Mouse (Mus musculus) frontal cortex, adult (tissue): ENCODE measurements around the gene Rflna.
A peak's percentile ranks its signal among the peaks of the same experiment; 100 is the strongest.

Experiments
- ATAC-seq: cut with Nextera tagmentation; 2 replicates; pipeline ENCODE4 v1.9.2; 2017; ENCODE audit warnings: mild to moderate bottlenecking, moderate library complexity, mixed read lengths; ENCODE audit not compliant: low TSS enrichment

Rflna gene

DNA sequence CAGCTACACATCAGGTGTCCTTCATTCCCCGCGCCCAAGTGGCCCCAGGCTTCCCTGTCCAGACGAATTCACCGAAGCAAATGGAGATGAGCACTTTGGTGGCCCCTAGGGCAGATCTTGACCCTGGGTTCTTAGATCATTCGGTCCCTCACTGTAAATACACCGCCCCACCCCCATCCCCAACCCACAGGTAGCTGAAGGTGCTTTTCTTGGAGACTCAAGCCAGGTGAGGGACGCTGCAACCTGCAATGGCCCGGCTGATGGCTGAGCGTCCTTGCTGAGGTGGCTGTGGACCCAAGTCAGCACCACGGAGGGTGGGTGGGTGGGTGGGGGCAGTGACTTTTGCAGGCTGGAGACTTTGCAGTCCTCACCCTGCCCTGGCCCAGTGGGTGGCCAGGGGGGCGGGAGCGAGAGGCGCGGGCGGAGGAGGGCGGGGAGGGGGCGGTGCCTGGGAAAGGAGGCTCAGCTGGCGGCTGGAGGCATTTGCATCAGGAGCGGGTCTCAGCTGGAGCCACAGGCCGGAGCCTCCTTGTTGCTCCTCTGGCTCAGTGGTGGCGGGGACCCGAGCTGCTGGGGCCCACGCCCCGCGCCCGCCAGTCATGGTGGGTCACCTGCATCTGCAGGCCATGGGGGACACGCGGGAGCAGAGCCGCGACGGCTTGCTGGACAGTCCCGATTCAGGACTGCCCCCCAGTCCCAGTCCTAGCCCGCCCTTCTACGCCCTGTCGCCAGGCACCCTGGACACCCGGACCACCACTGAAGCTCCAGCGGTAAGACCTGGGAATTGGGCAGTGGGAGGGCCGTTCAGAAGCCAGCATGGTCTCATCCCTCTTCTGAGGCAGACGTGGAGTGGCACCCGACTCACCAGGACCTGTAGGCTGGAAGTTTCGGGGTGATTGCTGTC is at the start of gene Rflna:
Rflna (plus strand) TSS at position 253 of the 904 bp plus-strand sequence.
- ATAC-seq, result no peak

DNA sequence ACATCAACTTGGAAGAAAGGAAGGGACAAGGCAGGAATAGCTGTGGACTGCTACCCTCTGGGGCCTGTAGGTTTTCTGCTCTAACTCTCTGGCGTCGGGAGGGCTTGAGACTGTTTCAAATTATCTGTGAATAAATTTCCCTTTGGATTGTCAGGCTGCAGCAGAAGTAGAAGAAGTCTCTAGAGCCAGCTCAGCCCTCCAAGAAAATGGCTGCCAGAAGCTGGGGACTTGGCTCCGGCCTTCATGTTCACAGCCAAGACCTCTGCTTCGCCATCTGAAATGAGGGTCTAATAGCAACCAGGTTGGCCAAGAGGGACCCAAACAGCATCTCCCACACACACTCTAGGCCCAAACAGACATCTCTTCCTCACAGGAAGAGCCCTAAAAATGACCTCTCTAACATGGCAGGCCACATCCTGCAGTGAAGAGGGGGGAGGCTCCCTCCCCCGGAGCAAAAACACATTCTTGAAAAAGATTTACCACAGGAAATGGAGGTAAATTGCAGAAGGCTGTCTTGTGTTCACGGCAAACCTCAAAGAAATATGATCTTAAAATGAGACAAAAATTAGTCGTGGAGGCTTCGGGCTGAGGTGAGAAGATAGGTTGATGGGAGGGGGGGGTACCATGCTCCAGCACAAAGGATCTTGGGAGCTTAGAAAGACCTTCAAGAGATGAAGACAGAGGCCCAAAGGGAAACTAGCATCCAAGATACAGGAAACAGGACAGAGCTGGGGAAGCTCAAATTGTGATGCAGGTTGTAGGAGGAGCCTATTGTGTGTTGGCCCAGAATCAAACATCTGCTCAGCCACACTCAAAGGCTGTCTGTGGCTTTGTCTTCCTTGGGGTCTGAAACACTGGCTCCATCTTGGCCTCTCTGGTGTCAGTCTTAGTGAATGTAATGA is 48.4 kb upstream of the Rflna start:
- no peak for ATAC-seq

DNA sequence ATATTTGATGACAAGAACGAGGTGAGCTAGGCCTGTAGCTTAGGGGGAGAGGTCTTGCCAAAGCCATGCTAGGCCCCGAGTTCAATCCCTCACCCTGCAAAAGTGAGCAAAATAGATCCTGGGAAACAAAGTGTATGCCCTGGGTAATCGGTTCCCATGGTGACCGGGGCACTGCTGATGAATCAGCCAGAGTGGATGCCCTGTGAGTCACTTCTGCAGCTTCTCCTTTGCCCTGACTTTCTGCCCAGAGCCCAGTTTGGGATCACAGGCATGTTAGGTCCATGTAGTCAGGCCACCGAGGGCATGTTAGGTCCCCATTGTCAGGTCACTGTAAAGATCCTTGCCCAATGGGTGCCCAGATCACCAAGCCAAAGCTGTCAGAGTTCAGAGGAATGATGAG is 45.5 kb upstream of the Rflna start:
- no peak for ATAC-seq

DNA sequence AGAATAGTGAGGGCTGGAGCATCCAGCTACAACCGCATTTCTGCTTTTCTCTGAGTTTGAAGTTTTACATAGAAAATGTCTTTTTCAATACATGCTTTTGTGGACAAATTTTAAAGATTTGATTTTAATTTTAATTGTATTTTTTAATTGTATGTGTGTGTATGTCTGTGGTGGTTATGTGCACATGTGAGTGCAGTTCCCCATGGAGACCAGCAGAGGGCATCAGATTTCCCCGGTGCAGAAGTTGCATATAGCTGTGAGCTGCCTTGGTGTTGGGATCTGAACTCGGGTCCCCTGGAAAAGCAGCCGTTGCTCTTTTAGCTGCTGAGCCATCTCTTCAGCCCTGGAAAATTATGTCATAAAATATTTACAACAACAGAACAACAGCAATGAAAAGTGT is 43.9 kb upstream of the Rflna start:
- no peak for ATAC-seq

DNA sequence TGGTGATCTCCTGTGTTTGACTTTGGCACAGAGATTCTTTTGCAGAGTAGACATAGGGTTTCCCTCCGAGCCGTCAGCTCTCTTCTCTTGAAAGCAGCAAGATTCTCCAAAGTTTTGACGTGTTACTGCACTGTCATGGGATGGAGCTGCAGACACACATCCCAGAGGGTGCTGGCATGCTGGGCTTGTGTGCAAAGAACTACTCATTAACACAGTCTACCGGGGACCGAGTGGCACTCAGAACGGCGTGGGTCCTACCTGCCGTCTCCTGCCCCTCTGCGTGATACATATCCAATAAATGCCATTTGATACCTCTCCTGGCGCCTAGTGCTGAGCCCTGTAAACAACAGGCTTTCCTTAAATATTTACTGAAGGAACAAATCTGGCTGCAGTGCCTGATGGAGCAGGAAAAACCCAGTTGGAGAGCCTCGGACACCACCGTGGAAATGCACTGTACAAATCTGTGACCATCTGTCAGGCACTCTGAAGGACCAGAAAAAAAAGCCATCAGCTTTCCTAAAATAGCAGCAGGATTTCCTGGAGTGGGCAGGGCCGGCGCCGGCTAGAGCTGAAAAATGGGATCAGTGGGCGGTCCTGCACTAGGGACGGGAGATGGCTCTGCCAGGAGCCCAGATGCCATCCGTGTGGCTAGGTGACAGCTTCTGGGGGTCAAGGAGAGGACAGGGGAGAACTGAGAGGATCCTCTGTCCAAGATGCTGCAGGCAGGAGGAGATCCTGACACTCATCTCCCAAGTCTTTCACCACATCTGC is 42.7 kb upstream of the Rflna start:
- ATAC-seq, result peak; percentile 84

DNA sequence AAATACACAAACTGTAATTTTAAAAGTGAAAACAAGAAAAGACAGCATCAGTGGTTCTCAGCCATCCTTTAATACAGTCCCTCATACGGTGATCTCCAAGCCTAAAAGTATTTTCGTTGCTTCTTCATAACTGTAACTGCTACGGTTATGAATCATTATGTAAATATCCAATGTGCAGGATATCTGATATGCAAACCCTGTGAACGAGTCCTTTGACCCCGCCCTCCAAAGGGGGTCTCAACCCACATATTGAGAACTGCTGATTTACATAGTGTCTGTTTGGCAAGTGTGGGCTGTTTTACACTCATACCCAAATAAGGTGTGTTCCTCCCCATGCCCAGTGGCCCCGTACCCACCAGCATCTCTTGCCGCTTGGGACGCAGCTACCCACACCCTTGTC is 41.6 kb upstream of the Rflna start:
- ATAC-seq, result no peak

DNA sequence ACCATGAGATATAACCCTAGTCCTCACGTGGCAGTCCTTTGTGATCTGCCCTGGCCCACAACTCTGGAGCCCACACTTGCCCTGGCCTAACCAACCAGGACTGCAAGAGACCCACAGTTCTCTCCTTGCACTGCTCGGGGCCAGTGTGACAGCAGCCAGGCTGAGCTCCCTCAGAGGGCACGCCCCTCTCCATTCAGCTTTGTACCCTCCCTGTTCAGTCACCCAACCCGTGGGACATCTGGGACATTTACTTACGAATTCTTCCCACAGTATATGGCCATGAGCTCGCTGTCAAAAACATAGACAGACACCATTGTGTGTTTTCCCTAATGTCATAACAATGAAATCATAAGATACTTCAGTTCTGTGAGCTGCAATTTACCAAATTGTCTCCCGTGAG is 40.3 kb upstream of the Rflna start:
- ATAC-seq, result no peak

DNA sequence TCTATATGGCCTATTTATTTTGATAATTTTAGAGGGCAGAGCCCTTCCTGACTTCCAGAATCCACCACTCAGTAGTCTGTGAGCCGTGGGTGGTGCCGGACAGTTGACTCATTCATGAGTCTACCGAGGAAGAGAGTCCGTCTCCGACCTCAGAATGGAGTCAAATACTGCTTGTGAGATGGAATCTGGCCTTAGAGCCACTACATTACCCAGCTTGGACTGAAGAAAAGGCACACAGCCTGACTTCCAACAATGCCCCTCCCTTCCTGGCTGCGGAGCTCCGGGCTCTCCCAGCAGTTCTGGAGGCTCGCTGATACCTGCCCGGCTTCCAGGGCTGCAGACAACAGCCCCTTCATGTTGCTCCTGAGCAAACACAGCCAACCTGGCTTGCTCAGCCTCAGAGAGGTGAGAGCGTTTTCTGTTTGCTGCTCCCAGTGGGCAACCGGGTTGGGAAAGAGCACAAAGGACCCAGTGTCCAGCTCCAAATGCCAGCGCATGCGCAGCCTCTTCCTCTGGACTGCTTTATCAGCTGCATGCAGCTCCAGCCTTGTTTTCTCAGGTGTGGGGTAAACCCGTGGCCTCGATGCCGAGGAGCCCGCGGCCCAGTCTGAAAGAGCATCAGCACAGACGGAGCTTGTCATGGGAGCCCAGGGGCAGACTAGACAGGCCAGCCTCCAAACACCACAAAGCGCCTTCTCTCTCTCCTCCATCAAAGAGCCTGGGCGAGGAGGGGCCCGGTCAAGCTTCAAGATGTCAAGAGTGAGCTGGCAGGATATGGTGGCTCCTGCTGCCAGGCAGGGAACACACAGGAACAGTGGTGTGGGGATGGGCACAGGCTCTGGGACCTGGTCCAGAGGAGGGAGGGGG is 39.0 kb upstream of the Rflna start:
- ATAC-seq, result no peak

DNA sequence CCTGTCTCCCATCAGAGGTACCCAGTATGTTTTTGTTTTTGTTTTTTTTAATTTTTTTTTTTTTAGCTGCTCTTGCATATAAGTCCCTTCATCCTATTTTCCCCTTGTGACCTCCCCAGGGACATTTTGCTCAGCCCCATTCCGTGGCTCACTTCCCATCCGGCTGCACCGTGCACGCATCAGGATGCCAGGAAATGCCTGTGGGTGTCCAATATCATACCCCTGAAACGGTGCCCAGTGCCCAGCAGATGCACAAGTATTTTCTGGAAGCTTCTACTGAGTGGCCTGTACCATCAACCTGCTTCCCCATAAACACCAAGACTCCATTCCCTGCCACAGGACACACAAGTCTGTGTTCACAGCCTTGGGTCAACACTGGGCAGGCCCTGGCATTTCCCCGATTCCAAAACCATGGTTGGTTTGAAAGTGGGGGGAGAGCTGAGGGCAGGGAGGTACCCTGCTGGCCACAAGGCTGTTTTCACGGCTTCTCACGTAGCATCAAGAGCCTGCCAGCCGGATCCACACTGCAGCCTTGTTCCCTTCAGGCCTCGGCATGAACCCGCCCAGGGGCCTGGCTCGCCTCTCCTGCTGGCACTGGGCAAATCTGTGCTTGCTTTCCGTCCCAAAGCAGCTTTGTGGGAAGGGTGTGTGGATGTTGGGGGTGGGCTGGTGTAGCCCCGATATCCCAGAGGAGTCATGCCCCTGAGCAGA is 36.2 kb upstream of the Rflna start:
- ATAC-seq, result no peak

DNA sequence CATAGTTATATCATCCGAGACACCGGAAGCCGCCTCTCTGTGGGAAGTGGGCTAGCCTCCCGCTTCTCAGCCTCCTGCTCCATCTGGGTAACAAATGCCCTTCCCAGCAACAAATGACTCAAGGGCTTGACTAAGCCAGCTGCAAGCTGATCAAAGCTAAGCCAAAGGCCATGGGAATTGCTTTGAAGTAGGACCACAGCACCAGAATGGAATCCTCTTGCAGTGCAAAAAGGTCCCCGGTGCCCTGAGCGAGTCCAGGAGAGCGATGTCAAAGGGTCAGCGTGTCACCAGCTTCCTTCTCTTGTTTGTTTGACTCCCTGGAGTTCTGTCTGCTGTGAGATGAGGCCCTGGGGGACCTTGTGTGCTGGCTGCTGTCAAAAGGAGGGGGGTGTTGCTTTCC is 33.2 kb upstream of the Rflna start:
- no peak for ATAC-seq

DNA sequence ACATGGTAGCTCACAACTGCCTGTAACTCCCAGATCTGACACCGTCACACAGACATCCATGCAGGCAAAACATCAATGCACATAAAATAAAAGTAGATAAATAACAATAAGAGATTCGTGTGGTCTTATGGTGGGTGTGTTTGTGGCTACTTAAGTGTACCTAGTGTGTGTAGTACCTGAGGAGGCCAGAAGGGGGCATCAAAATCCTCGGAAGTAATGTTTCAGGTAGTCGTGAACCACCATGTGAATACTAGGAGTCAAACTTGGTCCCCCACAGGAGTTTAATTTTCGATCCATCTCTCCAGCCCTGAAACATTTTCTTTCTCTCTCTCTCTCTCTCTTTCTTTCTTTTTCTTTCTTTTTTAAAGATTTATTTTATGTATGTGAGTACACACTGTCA is 16.8 kb upstream of the Rflna start:
- ATAC-seq, result no peak

DNA sequence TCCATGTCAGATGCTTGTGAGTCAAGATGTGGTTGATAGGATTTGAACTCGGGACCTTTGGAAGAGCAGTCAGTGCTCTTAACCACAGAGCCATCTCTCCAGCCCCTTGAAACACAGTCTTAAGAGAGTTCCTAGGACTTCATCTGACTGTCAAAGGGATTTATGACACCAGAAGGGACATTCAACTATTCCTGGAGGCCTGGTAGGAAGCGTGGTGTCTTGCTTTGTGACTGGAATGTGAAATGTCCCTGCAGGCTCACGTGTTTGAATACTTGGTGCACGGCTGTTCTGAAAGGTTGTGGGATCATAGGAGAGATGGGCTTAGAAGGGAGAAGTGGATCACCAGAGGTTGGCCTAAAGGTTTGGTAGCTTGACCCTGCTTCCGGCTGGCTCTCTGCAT is 16.4 kb upstream of the Rflna start:
- no peak for ATAC-seq

DNA sequence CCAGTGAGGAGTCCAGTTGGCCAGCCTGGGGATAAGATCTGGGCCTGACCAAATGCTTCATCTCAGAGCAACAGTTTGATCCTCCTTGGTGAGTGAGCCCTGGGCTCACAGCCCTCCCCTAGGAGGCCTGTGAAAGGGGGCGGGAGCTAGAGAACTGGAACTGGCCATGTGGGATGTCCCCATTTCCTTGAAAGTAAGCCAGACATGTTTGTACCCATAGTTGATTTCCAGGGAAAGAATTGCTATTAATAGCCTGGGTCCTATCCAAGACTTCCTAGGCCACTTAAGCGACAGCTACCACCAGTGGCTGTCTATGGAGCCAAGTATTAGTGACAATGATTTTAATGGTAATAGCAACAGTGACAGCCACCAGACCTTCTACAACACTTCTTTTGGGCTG is 13.3 kb upstream of the Rflna start:
- no peak for ATAC-seq

DNA sequence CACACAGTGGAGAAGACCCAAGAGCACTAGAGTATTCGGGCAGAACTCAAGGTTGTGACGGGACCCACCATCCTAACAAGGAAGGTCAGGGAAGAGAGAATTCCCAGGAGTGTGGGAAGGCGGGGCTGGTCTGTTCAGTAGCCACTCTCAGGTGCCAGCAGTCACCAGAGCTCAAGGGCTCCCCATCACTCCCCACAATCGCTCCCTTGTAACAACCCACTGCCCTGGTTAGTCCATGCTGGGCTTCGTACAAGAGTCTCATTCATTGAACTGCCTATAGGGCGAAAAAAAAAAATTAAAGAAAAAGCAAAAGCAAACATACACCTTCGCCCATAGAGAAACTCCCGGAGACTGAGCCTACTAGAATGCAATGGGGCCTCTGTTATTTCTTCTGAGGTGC is 10.7 kb upstream of the Rflna start:
- no peak for ATAC-seq

DNA sequence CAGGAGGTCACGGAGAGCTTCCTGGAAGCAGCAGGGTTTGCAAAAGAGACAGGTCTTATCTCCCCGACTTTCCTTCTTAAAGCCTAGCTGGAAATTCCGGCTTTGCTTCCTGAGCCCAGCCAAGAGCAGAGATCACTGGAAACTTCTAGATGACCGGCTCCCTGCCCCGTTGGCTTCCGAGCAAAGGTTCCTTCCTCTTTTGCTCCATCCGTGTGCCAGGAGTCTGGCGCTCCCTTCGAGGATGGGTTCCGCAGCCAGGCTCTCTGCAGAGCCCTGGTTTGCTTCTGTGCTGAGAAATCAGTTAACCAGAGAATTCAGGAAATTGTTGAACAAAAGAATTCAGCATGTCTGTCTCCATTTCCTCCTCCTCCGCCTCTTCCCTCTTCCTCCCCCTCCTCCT is 10.1 kb upstream of the Rflna start:
- no peak for ATAC-seq

DNA sequence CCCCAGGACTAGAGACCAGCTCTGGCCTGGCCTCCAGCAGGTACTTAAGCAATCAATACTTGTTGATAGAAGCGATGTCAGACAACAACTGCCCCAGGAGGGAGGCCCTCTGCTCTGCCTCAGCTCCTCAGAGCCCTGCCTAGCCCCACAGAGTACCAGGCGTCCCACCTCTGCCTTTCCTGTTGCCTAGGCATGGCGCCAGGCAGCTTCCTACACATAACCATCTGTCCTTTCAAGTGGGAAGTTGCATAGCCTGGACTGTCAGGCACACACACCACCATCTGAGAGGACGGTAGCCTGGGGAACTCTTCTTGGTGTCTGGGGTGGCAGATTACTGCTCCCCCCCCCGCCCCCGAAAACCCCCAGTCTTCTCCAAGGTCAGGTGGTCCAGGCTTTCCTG is 6.2 kb upstream of the Rflna start:
- ATAC-seq, result peak; percentile 91

DNA sequence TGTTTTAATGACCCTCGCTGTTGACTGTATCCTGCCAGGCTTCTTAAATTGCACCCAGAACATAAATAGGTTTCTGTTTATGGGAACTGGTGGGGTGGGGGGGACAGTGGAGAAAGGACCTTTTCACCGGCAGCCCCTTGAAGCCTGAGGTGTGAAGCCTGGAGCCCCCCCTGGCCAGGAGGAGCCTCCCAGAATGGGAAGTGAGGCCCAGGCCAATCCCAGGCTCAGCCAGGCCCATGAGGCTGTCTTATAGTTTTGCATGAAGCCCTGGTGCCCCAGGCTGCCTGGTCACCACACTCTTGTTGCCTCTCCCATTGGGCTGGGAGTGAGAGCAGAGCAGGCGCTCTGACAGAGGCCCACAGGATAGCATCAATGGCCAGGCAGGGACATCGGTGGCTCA is 5.1 kb upstream of the Rflna start:
- ATAC-seq, result no peak

DNA sequence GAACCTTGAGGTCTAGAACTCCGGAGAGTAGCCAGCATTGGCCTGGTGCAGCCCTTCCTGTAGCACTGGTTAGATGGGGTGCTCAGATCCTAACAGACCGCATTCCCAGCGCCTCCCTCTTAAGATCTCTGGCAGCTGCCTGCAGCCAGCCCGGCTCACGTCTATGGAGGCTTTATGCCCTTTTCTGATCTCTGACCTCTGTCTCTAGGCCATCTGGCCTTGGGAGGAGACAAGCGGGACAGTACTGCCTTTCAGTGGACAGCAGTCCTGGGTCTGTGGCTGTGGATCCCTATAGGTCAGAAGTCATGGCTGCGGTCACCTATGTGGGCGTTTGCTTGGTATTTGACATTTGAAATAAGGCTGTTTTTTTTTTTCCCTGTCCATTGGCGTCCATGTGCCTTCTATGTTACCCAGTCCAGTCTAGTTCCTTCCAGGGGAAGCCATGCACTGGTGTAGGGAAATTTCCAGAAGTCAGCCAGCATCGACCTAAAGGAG is 2.2 kb upstream of the Rflna start:
- no peak for ATAC-seq

DNA sequence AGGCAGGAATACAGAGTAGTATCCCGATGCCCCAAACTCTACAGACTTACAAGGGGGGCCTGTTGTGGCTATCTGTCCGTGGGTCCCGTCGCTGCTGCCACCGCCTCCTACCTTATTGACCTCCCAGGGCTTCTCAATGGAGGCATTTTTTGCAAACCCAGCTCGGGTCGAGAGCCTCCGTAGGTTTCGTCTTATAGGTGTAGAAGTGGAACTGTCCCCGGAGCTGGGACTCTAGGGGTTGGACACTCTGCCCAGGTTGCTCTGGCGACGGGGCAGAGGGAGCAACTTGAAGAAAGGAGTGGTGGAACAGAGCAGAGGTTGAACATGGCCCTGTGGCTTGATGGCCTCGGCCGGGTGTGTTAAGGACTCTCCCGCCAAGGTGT is 843 bp downstream of the Rflna start:
- no peak for ATAC-seq

DNA sequence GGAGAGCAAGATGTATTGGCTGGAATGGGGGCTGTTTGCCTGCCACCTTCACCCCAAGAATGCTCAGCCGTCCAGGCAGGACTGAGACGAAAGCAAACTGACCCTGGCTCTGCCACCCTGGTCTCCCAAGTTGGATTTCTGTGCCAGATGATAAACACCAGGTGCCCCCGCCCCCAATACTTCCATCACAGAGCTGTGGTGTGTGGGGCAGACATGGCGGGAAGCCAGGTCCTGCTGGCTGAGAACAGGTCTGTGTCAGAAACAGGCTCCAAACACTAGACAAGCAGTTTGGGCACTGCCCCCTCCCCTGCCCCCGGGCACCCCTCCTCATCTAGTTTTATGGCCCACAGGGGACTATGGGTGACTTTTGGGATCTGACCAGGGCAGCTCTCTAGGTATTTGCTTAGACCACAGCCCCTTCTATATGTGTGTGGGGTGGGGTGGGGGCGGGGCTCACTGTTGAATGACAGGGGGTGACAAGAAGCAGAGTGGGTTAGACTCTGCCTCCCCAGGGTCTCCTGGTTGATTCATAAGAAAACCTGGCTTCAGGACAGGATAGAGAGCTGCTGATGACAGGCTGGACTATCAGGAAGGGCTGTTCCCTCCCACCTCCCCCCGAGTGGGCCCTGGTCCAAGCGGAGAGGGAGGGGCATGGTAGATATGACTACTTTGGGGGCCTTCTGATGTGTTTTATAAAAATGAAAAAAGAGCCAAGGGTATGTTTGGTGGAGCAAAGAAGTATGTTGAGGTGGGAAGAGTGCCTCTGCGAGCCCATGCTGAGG is 3.0 kb downstream of the Rflna start:
- no peak for ATAC-seq
